Mouse (Mus musculus): Measurements from ENCODE around the gene Thada.

Gene Thada

DNA sequence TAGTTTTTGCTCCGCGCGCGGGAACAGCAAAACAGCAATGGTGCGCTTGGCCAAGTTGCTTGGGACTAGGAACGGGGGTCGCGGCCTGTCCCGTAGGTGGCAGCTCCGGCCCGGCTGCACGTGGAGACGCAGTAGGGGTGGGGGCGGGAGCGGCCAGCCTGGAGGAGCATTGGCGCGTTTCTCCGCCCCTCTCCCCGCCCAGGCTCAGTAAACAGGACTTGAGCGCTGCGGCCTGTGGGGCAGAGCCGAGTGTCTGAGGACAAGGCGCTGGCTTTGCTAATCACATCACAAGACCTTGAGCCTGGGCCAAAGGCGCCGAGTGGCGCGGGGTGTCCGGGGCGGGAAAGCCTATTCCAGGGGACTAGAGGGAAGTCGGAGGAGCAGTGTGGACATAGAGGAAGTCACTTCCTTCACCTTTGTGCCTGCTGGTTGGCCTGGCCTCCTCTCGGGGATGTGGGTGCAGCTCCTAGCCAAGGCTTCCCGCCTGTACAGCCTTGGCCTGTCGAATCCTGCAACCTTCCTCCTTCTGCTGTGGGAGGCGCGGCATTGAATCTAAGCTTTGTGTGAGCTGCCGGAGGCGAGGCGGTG is 277.5 kb downstream of the Thada start:
- in situ Hi-C loops (cut with MboI, MseI), result loop anchor here (5.0 kb wide), 2 partner anchors 71 to 1509 kb away; no protein-coding TSS in a partner anchor

GRCm38 (mm10) chr17:84187727-84188373 is 278.2 kb downstream of the Thada start, which contains the start of gene Zfp36l2:
Zfp36l2 (minus strand) TSS chr17:84187947.
- in situ Hi-C loops (cut with MboI, MseI), result loop anchor here (5.0 kb wide), 2 partner anchors 71 to 1509 kb away; no protein-coding TSS in a partner anchor

GRCm38 (mm10) chr17:84187264-84187663 is 278.7 kb downstream of the Thada start:
- in situ Hi-C loops (cut with MboI, MseI), result loop anchor here (5.0 kb wide), 2 partner anchors 70 to 1510 kb away; no protein-coding TSS in a partner anchor

- in situ Hi-C loops (cut with MboI, MseI), result loop anchor here (5.0 kb wide), 2 partner anchors 69 to 1511 kb away; no protein-coding TSS in a partner anchor
Observed at GRCm38 (mm10) chr17:84186451-84187202, 279.4 kb downstream of the Thada start.

- in situ Hi-C loops (cut with MboI, MseI), result loop anchor here (5.0 kb wide), 2 partner anchors 69 to 1511 kb away; no protein-coding TSS in a partner anchor
Observed at GRCm38 (mm10) chr17:84185581-84186450, 280.2 kb downstream of the Thada start.

DNA sequence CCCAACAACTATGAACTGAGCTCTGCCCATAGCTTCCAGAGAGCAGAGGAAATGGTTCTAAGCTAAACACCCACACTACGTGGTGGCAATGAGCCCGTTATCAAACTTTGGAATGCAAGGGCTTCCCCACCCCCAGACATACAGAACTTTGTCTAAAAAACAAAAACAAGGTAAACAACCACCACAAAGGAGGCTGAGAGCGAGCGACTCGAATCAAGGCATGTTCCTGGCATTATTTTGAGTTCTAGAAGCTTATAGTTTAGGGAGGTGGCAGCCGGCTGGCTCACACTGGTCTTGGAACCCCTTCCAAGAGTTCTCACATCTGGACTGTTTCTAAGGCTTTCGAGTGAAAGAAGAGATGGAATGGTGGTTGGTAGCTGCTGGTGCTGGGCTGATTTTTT is 281.0 kb downstream of the Thada start:
- in situ Hi-C loops (cut with MboI, MseI), result loop anchor here (5.0 kb wide), 2 partner anchors 68 to 1512 kb away; no protein-coding TSS in a partner anchor

GRCm38 (mm10) chr17:84183291-84183781 is 282.7 kb downstream of the Thada start:
- in situ Hi-C loops (cut with MboI, MseI), result loop anchor here (5.0 kb wide), 1 partner anchor 156 kb away; no protein-coding TSS in a partner anchor

DNA sequence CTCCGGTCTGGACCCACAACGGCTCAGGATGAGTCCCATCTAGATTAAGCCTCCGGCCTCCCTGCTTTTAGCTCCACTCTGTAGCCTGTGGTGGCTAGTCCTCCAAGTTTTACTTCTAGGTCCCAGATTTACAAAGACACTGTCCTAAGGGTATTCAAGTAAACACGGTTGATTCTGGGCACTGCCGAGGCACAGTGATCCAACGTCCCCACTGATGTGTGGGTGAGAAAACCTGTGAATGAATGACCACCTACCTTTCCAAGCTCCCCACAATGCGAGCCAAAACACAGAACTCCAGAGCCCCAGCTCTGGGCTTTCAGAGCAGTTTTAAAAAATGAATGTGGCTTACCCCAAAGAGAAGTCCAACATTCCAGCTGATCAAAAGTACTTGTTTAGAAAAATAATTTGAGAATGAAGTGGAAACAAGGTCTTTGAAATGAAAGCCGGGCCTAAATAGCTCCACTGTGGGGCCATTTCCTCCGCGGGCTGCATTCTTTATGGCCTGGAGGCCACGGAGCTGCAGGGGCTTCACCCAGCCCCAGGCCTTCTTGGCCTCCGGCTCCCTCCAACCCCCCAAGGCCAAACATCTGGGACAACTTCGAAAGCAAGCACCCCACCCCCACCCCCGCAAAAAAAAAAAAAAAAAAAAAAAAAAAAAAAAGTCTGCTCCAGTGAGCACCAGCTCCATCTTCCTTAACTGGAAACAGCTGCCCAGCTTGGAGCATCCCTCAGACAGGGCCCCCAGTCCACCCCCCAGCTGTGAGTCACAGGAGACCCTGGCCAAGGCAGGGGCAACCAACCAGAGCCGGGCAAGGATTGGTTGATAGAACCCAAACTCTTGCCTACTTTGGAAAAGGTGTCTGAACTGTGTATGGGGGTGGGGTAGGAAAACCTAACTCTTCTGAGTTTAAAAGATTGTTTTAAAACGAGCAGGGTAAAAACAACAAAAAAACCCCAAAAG is 283.4 kb downstream of the Thada start:
- in situ Hi-C loops (cut with MboI, MseI), result loop anchor here (5.0 kb wide), 1 partner anchor 155 kb away; no protein-coding TSS in a partner anchor

- in situ Hi-C loops (cut with MboI, MseI), result loop anchor here (5.0 kb wide), 1 partner anchor 154 kb away; no protein-coding TSS in a partner anchor
Observed at GRCm38 (mm10) chr17:84181502-84182310, 284.3 kb downstream of the Thada start.

- in situ Hi-C loops (cut with MboI, MseI), result loop anchor here (5.0 kb wide), 1 partner anchor 154 kb away; no protein-coding TSS in a partner anchor
Observed at GRCm38 (mm10) chr17:84180715-84181501, 285.1 kb downstream of the Thada start.

- in situ Hi-C loops (cut with MboI, MseI), result loop anchor here (5.0 kb wide), 1 partner anchor 153 kb away; no protein-coding TSS in a partner anchor
Observed at GRCm38 (mm10) chr17:84179973-84180365, 286.0 kb downstream of the Thada start.

GRCm38 (mm10) chr17:84179026-84179972 is 286.7 kb downstream of the Thada start:
- in situ Hi-C loops (cut with MboI, MseI), result no loop called here

DNA sequence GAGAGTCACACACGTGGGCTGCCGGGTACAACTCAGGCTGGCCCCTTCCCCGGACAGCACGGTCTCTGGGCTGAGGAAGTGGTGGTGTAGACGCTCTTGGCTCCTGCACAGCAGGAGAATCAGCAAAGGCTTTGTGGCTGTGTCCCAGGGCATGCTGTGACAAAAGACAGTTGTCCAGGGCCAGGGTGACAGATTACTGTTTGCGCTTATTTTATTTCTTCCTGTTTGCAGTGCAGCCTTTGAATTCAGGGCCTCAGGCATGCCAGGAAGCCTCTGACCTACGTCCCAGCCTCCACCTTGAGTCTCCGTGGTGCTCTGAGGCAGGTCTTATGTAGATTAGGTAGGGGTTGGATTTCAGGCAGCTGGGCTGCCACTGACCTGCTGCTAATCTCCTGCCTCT is 288.5 kb downstream of the Thada start:
- in situ Hi-C loops (cut with MboI, MseI), result no loop called here

DNA sequence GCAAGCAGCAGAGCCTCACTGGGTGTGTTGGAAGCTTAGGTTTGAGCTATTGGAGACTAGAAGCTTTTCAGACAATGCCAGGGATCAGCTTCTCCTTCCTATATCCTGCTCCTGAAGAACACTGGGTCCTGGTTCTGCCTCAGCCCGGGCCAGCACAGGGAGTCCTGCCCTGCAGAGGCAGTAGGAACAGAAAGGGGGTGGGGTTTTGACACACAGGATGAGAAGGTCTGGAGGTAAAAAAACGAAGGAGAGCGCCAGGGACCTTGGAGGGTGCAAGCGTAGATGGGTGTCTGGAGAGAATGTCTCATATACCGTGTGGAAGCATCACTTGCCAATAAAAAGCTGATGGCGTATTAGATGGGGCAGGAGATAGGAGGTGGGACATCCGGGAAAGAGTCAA is 289.6 kb downstream of the Thada start:
- in situ Hi-C loops (cut with MboI, MseI), result no loop called here

DNA sequence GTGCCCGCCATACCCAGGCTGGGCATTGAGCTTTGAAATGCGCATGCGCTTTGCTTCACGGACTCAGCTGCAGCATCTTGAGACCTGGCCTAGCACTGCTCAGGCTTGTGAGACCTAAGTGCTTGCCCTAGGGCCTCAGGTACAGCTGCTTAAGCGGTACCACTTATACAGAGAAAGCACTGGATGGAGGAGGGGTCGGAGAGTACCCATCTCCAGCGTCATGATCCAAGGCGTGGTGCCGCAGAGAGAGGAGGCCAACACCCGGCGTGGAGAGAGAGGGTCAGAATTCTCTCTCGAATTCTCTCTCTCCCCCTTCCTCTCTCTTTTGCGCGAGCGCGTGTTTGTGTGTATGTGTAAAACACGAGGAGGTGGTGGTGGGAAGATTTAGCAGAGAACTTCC is 290.8 kb downstream of the Thada start:
- in situ Hi-C loops (cut with MboI, MseI), result no loop called here

- in situ Hi-C loops (cut with MboI, MseI), result no loop called here
Observed at GRCm38 (mm10) chr17:84167377-84167776, 298.6 kb downstream of the Thada start.

Measured in regulatory T cell (primary cell).